Mouse (Mus musculus) CD8-positive naive resting alpha-beta T cell, adult 2 months (primary cell): ENCODE data around the gene Wdr20.

ENCODE experiments used
- DNase-seq, 2 experiments: peaks; one replicate each; pipeline ENCODE4 v3.0.0; 2022; ENCODE audit warnings: low read depth in 2 of 2, low spot score in 2 of 2

The Wdr20 gene

GRCm38 (mm10) chr12:110813624-110814023 lies 75.9 kb downstream of the Wdr20 start:
- DNase-seq = no peak

- no peak for DNase-seq
Measured at GRCm38 (mm10) chr12:110814924-110815323, 77.2 kb downstream of the Wdr20 start.

GRCm38 (mm10) chr12:110816833-110817232 lies 79.1 kb downstream of the Wdr20 start:
- DNase-seq = no peak

- no peak for DNase-seq
Measured at GRCm38 (mm10) chr12:110819367-110819766, 81.6 kb downstream of the Wdr20 start.

GRCm38 (mm10) chr12:110821787-110822186 lies 84.0 kb downstream of the Wdr20 start:
- DNase-seq = no peak

GRCm38 (mm10) chr12:110822366-110822765 lies 84.6 kb downstream of the Wdr20 start:
- no peak for DNase-seq

GRCm38 (mm10) chr12:110828908-110829307 lies 91.2 kb downstream of the Wdr20 start:
- no peak for DNase-seq

- DNase-seq = no peak
Measured at GRCm38 (mm10) chr12:110830293-110831024, 92.7 kb downstream of the Wdr20 start.

- DNase-seq = no peak
Measured at GRCm38 (mm10) chr12:110835182-110835581, 97.4 kb downstream of the Wdr20 start.

GRCm38 (mm10) chr12:110836729-110837128 lies 99.0 kb downstream of the Wdr20 start:
- no peak for DNase-seq

- DNase-seq = no peak
Measured at GRCm38 (mm10) chr12:110837192-110837841, 99.6 kb downstream of the Wdr20 start.

GRCm38 (mm10) chr12:110837850-110838249 lies 100.1 kb downstream of the Wdr20 start:
- no peak for DNase-seq

GRCm38 (mm10) chr12:110840348-110841198 lies 102.8 kb downstream of the Wdr20 start, which contains the start of gene Mok:
TSS of gene Mok (minus strand) at chr12:110840939.
- DNase-seq = peak; percentile 94 to 95

GRCm38 (mm10) chr12:110841731-110842493 lies 104.2 kb downstream of the Wdr20 start:
- no peak for DNase-seq

- DNase-seq = peak; percentile 78 to 84
Measured at GRCm38 (mm10) chr12:110843194-110844048, 105.7 kb downstream of the Wdr20 start.

- DNase-seq = peak in 1 of 2 experiments; percentile 14
Measured at GRCm38 (mm10) chr12:110844227-110845130, 106.7 kb downstream of the Wdr20 start.

- DNase-seq = peak; percentile 18 to 26
Measured at GRCm38 (mm10) chr12:110845131-110845880, 107.6 kb downstream of the Wdr20 start.

- DNase-seq = no peak
Measured at GRCm38 (mm10) chr12:110846191-110846765, 108.5 kb downstream of the Wdr20 start.
